Mouse (Mus musculus) stomach, embryonic 16.5 days (tissue): ENCODE results near the gene P4hb. TPM values are rescaled to one million over a fixed set of nuclear protein-coding genes. Genes with fewer than 3 reads are reported as not detected.

Experiments
- ATAC-seq: fragments of 200-750 bp; cut with Nextera tagmentation; 2 replicates; pipeline ENCODE4 v1.8.0; 2017; ENCODE audit warnings: moderate number of reproducible peaks, moderate TSS enrichment; ENCODE audit not compliant: insufficient read depth, low FRiP score
- H3K27ac ChIP-seq: fragments of 300-500 bp; sonication (generic); 2 replicates; pipeline ENCODE4 v1.5.1; 2014; ENCODE audit warnings: low read length
- H3K27me3 ChIP-seq: fragments of 300-500 bp; sonication (generic); 2 replicates; pipeline ENCODE4 v1.6.1; 2014; ENCODE audit warnings: low read length, control low read depth, mixed read lengths; ENCODE audit not compliant: control insufficient read depth, insufficient read depth
- H3K36me3 ChIP-seq: fragments of 300-500 bp; sonication (generic); 2 replicates; pipeline ENCODE4 v1.6.1; 2014; ENCODE audit warnings: low read length; ENCODE audit not compliant: control insufficient read depth, insufficient read depth
- H3K4me1 ChIP-seq: fragments of 300-500 bp; sonication (generic); 2 replicates; pipeline ENCODE4 v1.6.1; 2014; ENCODE audit warnings: low read length, control low read depth, mixed read lengths; ENCODE audit not compliant: control insufficient read depth, insufficient read depth
- H3K4me2 ChIP-seq: fragments of 300-500 bp; sonication (generic); 2 replicates; pipeline ENCODE4 v1.6.1; 2014; ENCODE audit warnings: low read depth, low read length, mixed read lengths
- H3K4me3 ChIP-seq: fragments of 300-500 bp; sonication (generic); replicated peaks from 2 replicates; pipeline ENCODE4 v1.5.1; 2014; ENCODE audit warnings: mild to moderate bottlenecking, low read length
- H3K9ac ChIP-seq: fragments of 300-500 bp; sonication (generic); 2 replicates; pipeline ENCODE4 v1.6.1; 2014; ENCODE audit warnings: low read length
- H3K9me3 ChIP-seq: fragments of 300-500 bp; sonication (generic); replicated peaks from 2 replicates; pipeline ENCODE4 v1.6.1; 2016; ENCODE audit warnings: low read length, control low read depth; ENCODE audit not compliant: control insufficient read depth
- WGBS: fragments of 180-500 bp; shearing (Covaris S2); extraction: QIAGEN DNeasy Blood & Tissue Kit; methylation state at CpG from one replicate; pipeline ENCODE4 v1.1.7; 2014; 5-methylcytosine and 5-hydroxymethylcytosine counted together
- polyA plus RNA-seq: library from polyadenylated mRNA; unstranded; fragments of >200 nt; fragmentation: Nextera tagmentation; extraction: Ambion mirVana; gene quantifications from 2 replicates; pipeline ENCODE4 v1.2.1, GENCODE M21; 2015

Gene P4hb
- polyA plus RNA-seq, 1 experiment from 2014 or later, result 1,026 TPM

- peak within 1 kb of the TSS; percentile 94 for H3K4me3 ChIP-seq
- WGBS, result 3% methylated on average over 72 of the region's 75 CpGs
- peak within 1 kb of the TSS; percentile 96 for H3K4me2 ChIP-seq
- peaks cover 36% of the 10 kb centered on the region for H3K36me3 ChIP-seq
- H3K4me1 ChIP-seq, result peaks cover 22% of the 10 kb centered on the region
- ATAC-seq, result peak; percentile 61
- peak within 1 kb of the TSS; percentile 94 for H3K27ac ChIP-seq
- H3K9ac ChIP-seq, result peak within 1 kb of the TSS; percentile 98
- H3K27me3 ChIP-seq, result no peaks in the 10 kb centered on the region
- H3K9me3 ChIP-seq, result 0 out of 2 replicates have a peak, but pooled peaks cover 5% of the 10 kb centered on the region
Measured at GRCm38 (mm10) chr11:120581490-120582267, 8.6 kb upstream of the P4hb start, which contains the start of gene Arhgdia. TSS of gene Arhgdia (minus strand) at chr11:120581624.

DNA sequence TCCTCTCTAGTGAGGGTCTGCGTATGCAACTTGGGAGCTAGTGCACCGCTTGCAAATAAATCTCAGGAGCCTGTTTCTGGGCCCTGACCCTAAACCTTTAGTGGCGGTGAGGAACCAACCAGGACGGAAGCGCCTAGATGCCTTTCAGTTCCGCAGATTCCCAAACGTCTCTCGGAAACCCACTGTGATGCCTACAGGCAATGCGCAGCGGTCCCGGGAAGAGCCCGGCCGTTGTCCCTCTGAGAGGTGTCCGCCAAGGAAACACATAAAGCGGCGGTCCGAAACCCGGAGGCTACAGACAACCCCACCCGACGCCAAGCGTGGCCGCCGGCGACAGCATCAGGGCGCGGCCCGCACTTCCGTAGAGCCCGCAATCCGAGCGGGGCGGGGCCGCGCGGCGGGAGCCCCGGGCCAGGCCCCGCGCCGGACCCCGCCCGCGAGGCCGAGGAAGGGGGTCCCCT is 7.8 kb upstream of the P4hb start:
- peaks cover 31% of the 10 kb centered on the region for H3K36me3 ChIP-seq
- WGBS, result under 1% methylated on average over 29 of the region's 44 CpGs
- H3K4me1 ChIP-seq, result peaks cover 22% of the 10 kb centered on the region
- ATAC-seq, result peak; percentile 54; the same call in 1 of the 2 replicates
- H3K27me3 ChIP-seq, result no peaks in the 10 kb centered on the region
- H3K9me3 ChIP-seq, result 0 out of 2 replicates have a peak, but pooled peaks cover 5% of the 10 kb centered on the region
- peak overlapping the region; percentile 94 for H3K4me3 ChIP-seq
- peak overlapping the region; percentile 94 for H3K27ac ChIP-seq
- H3K9ac ChIP-seq, result peak overlapping the region; percentile 98
- H3K4me2 ChIP-seq, result peak overlapping the region; percentile 87

DNA sequence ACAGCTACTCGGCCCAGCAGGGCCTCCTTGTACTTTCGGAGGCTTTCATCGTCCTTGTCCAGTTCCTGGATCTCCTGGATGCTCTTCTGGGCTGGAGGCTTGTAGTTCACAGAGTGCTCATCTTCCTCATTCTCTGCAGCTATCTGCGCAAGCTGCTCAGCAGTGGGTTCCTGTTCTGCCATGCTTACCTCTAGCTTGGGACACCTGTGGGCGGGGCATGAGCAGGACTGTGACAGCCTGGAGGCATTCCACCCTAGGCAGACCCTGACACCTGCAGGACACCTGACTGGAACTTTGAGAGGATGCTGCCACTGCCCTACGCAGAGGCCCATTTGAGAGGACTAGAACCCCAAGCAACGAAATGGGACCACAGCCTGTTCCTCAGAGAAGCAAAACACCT is 7.1 kb upstream of the P4hb start:
- H3K9ac ChIP-seq, result peak overlapping the region; percentile 98
- peaks cover 26% of the 10 kb centered on the region for H3K36me3 ChIP-seq
- no peak for ATAC-seq

GRCm38 (mm10) chr11:120579316-120580107 is 6.5 kb upstream of the P4hb start:
- WGBS, result 53% methylated on average over 15 of the region's 15 CpGs
- H3K36me3 ChIP-seq, result peaks cover 26% of the 10 kb centered on the region
- ATAC-seq, result no peak
- peak overlapping the region; percentile 14; the same call in 1 of the 2 replicates for H3K27ac ChIP-seq
- H3K27me3 ChIP-seq, result no peaks in the 10 kb centered on the region
- peak overlapping the region; percentile 94 for H3K4me3 ChIP-seq
- H3K9ac ChIP-seq, result peak overlapping the region; percentile 98
- 0 out of 2 replicates have a peak, but pooled peaks cover 5% of the 10 kb centered on the region for H3K9me3 ChIP-seq
- peak overlapping the region; percentile 87 for H3K4me2 ChIP-seq
- H3K4me1 ChIP-seq, result peaks cover 24% of the 10 kb centered on the region

More for the DNA sequence above, 7.1 kb upstream of the P4hb start:
- WGBS, result 51% methylated on average over 7 of the region's 7 CpGs
- Histone ChIP-seq H3K4me3 (peak overlapping the region; percentile 94), H3K4me1 (peaks cover 22% of the 10 kb centered on the region), H3K9me3 (0 out of 2 replicates have a peak, but pooled peaks cover 5% of the 10 kb centered on the region), H3K4me2 (peak overlapping the region; percentile 87), H3K27me3 (no peaks in the 10 kb centered on the region), H3K27ac (peak overlapping the region; percentile 94)

DNA sequence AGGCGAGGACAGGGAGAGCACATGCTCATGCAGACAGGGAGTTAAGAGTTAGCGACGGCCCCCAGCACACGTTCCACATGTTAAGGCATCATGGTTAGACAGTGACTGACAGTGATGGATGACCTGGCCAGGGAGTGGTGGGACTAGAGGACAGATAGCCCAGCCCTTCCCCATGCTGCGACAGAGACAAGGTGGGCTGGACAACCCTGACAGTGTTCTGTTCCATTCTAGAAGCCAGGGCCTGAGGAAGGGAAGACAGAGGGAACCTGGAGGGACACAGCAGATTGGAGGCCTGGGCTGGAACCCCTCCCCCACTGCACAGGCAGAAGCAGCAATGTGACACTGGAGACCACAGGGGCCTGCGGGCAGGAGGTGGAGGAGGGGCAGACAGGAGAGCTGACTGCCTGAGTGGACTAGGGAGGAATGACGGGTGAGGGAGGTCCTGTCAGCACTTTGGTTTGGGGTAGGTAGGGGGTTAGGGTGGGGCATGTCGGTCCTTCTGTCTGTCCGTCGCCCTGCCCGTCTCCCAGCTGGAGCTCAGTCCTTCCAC is 5.7 kb upstream of the P4hb start:
- Histone ChIP-seq H3K4me3 (no peak overlapping the region), H3K27ac (no peak overlapping the region), H3K27me3 (no peaks in the 10 kb centered on the region), H3K4me1 (peaks cover 28% of the 10 kb centered on the region), H3K4me2 (no peak overlapping the region), H3K9me3 (0 out of 2 replicates have a peak, but pooled peaks cover under 1% of the 10 kb centered on the region), H3K36me3 (peaks cover 22% of the 10 kb centered on the region), H3K9ac (no peak overlapping the region; the same call in 1 of the 2 replicates)
- ATAC-seq, result no peak
- WGBS, result 77% methylated on average over 11 of the region's 11 CpGs

- Histone ChIP-seq H3K9ac (no peak overlapping the region; the same call in 1 of the 2 replicates), H3K27ac (no peak overlapping the region), H3K4me2 (no peak overlapping the region), H3K27me3 (no peaks in the 10 kb centered on the region), H3K36me3 (peaks cover 21% of the 10 kb centered on the region), H3K4me3 (no peak overlapping the region), H3K4me1 (peaks cover 28% of the 10 kb centered on the region), H3K9me3 (no peaks in the 10 kb centered on the region)
- ATAC-seq, result no peak
- 78% methylated on average over 10 of the region's 10 CpGs for WGBS
Measured at GRCm38 (mm10) chr11:120578024-120578693, 5.1 kb upstream of the P4hb start.

- Histone ChIP-seq H3K4me2 (no peak overlapping the region), H3K4me3 (no peak overlapping the region), H3K9me3 (no peaks in the 10 kb centered on the region), H3K27ac (no peak overlapping the region), H3K36me3 (peaks cover 21% of the 10 kb centered on the region), H3K27me3 (no peaks in the 10 kb centered on the region), H3K4me1 (peaks cover 28% of the 10 kb centered on the region), H3K9ac (no peak overlapping the region; the same call in 1 of the 2 replicates)
- ATAC-seq, result no peak
- 83% methylated on average over 7 of the region's 7 CpGs for WGBS
Measured at GRCm38 (mm10) chr11:120577211-120578023, 4.4 kb upstream of the P4hb start.
